In genomic region chr7:37376207-37376606, GRCm38 (mm10) we compare ENCODE assay signal across 19 mouse cellular contexts.
DNase-seq lines count a peak whose midpoint lies in the region; ATAC-seq lines count a peak whose summit lies in the region.
"Had no signal": no experiment of that assay in that cellular context is flagged by ENCODE, and none has a peak within 500 bp of the region (broad histone marks: within the 10 kb centered on the region; RNA-seq: fewer than 3 reads in every experiment).

No protein-coding gene starts in this region.

- H3K9ac ChIP-seq in forebrain, embryonic 11.5 days (ENCODE audit: low read length), result peak overlapping the region; percentile 23; the same call in 1 of the 2 replicates
- H3K9ac ChIP-seq in forebrain, embryonic 14.5 days (ENCODE audit: low read length), result no peak overlapping the region
- H3K9ac ChIP-seq in midbrain, embryonic 12.5 days (replicated peaks), result no peak overlapping the region
- no peak overlapping the region for H3K9ac ChIP-seq in midbrain, embryonic 15.5 days
- H3K9ac ChIP-seq in limb, embryonic 11.5 days (ENCODE audit: low read length), result no peak overlapping the region
- H3K9ac ChIP-seq: liver, embryonic 12.5 days; lung, embryonic 14.5 days had no signal

- DNase-seq in forebrain, embryonic 11.5 days (ENCODE audit: low spot score), result no peak
- no peak for DNase-seq in forebrain, embryonic 14.5 days (ENCODE audit: low spot score)
- DNase-seq in limb, embryonic 11.5 days (ENCODE audit: low spot score), result peak; percentile 68
- DNase-seq in gastrocnemius, postnatal 10 days, result no peak
- DNase-seq in frontal cortex, postnatal 25 days (ENCODE audit: low spot score in 2 of 2), result no peak
- DNase-seq: adrenal gland, postnatal 10 days; cerebellum, adult 8-10 months; gastrocnemius, postnatal 25 days; kidney, adult 8-10 months; kidney, postnatal 36 days; right cerebral cortex, adult 18-20 months; thymus, postnatal 4 days had no signal

- H3K27ac ChIP-seq in forebrain, embryonic 11.5 days (ENCODE audit: low read depth, low read length), result no peak overlapping the region
- H3K27ac ChIP-seq in forebrain, embryonic 14.5 days (ENCODE audit: low read depth, low read length), result no peak overlapping the region
- 0 out of 2 replicates have a peak overlapping the region, but pooled peaks have one; percentile 4 for H3K27ac ChIP-seq in midbrain, embryonic 12.5 days (replicated peaks)
- no peak overlapping the region for H3K27ac ChIP-seq in midbrain, embryonic 15.5 days
- H3K27ac ChIP-seq in limb, embryonic 11.5 days (replicated peaks; ENCODE audit: low read depth, low read length), result no peak overlapping the region; the same call in 1 of the 2 replicates
- H3K27ac ChIP-seq: liver, embryonic 12.5 days; macrophage had no signal

- no peaks in the 10 kb centered on the region for H3K36me3 ChIP-seq in forebrain, embryonic 11.5 days (ENCODE audit: control insufficient read depth, insufficient read depth, low read length)
- H3K36me3 ChIP-seq in forebrain, embryonic 14.5 days (ENCODE audit: control insufficient read depth, insufficient read depth, low read length), result no peaks in the 10 kb centered on the region
- H3K36me3 ChIP-seq in midbrain, embryonic 12.5 days, result no peaks in the 10 kb centered on the region
- H3K36me3 ChIP-seq in midbrain, embryonic 15.5 days (replicated peaks), result no peaks in the 10 kb centered on the region
- H3K36me3 ChIP-seq in limb, embryonic 11.5 days (ENCODE audit: control insufficient read depth, insufficient read depth, low read length), result no peaks in the 10 kb centered on the region
- H3K36me3 ChIP-seq: liver, embryonic 12.5 days had no signal

- no peaks in the 10 kb centered on the region for H3K27me3 ChIP-seq in forebrain, embryonic 11.5 days (ENCODE audit: control insufficient read depth, insufficient read depth, low read length)
- no peaks in the 10 kb centered on the region for H3K27me3 ChIP-seq in forebrain, embryonic 14.5 days (replicated peaks; ENCODE audit: control insufficient read depth, insufficient read depth, low read length)
- peaks cover 12% of the 10 kb centered on the region for H3K27me3 ChIP-seq in midbrain, embryonic 12.5 days
- no peaks in the 10 kb centered on the region for H3K27me3 ChIP-seq in midbrain, embryonic 15.5 days (replicated peaks)
- H3K27me3 ChIP-seq in limb, embryonic 11.5 days (ENCODE audit: control insufficient read depth, insufficient read depth, low read length), result no peaks in the 10 kb centered on the region

- ATAC-seq in forebrain, embryonic 11.5 days (replicated peaks; ENCODE audit: low FRiP score), result no peak
- no peak for ATAC-seq in forebrain, embryonic 14.5 days
- no peak for ATAC-seq in midbrain, embryonic 12.5 days (ENCODE audit: low FRiP score, low read depth)
- no peak for ATAC-seq in midbrain, embryonic 15.5 days (replicated peaks)
- no peak for ATAC-seq in limb, embryonic 11.5 days (ENCODE audit: insufficient number of reproducible peaks, low FRiP score, low TSS enrichment, low read depth)
- ATAC-seq: inflammation-experienced regulatory T-cells, adult 6 months; liver, embryonic 12.5 days had no signal

- 0 out of 2 replicates have a peak overlapping the region, but pooled peaks have one; percentile 15 for H3K4me2 ChIP-seq in forebrain, embryonic 11.5 days (ENCODE audit: low read depth, low read length, severe bottlenecking)
- H3K4me2 ChIP-seq in forebrain, embryonic 14.5 days (ENCODE audit: low read length), result no peak overlapping the region
- H3K4me2 ChIP-seq in midbrain, embryonic 12.5 days (replicated peaks), result no peak overlapping the region
- H3K4me2 ChIP-seq in midbrain, embryonic 15.5 days, result no peak overlapping the region
- H3K4me2 ChIP-seq in limb, embryonic 11.5 days (ENCODE audit: low read depth, severe bottlenecking), result no peak overlapping the region; the same call in 1 of the 2 replicates
- H3K4me2 ChIP-seq: liver, embryonic 12.5 days; lung, embryonic 14.5 days had no signal

- no peaks in the 10 kb centered on the region for H3K9me3 ChIP-seq in forebrain, embryonic 11.5 days (ENCODE audit: control insufficient read depth, low read length)
- H3K9me3 ChIP-seq in forebrain, embryonic 14.5 days (replicated peaks; ENCODE audit: control insufficient read depth, low read length), result no peaks in the 10 kb centered on the region
- H3K9me3 ChIP-seq in midbrain, embryonic 12.5 days, result no peaks in the 10 kb centered on the region
- no peaks in the 10 kb centered on the region for H3K9me3 ChIP-seq in midbrain, embryonic 15.5 days
- no peaks in the 10 kb centered on the region for H3K9me3 ChIP-seq in limb, embryonic 11.5 days (ENCODE audit: control insufficient read depth, low read length)
- H3K9me3 ChIP-seq: liver, embryonic 12.5 days had no signal

- 6% methylated on average over 6 of the region's 6 CpGs for WGBS in forebrain, embryonic 11.5 days
- WGBS in forebrain, embryonic 14.5 days, result 17% methylated on average over 6 of the region's 6 CpGs
- 3% methylated on average over 6 of the region's 6 CpGs for WGBS in midbrain, embryonic 12.5 days
- WGBS in midbrain, embryonic 15.5 days, result 9% methylated on average over 6 of the region's 6 CpGs
- 2% methylated on average over 6 of the region's 6 CpGs for WGBS in limb, embryonic 11.5 days

- H3K4me1 ChIP-seq in forebrain, embryonic 11.5 days (replicated peaks; ENCODE audit: control insufficient read depth, insufficient read depth, low read length), result peaks cover 15% of the 10 kb centered on the region
- H3K4me1 ChIP-seq in forebrain, embryonic 14.5 days (ENCODE audit: control insufficient read depth, insufficient read depth, low read length), result peaks cover 10% of the 10 kb centered on the region; the same call in 1 of the 2 replicates
- peaks cover 35% of the 10 kb centered on the region for H3K4me1 ChIP-seq in midbrain, embryonic 12.5 days
- H3K4me1 ChIP-seq in midbrain, embryonic 15.5 days, result peaks cover 18% of the 10 kb centered on the region
- peaks cover 18% of the 10 kb centered on the region for H3K4me1 ChIP-seq in limb, embryonic 11.5 days (ENCODE audit: control insufficient read depth, insufficient read depth, low read length)
- H3K4me1 ChIP-seq: liver, embryonic 12.5 days had no signal

- no peak overlapping the region for H3K4me3 ChIP-seq in forebrain, embryonic 11.5 days (ENCODE audit: low read depth, low read length)
- H3K4me3 ChIP-seq in forebrain, embryonic 14.5 days (ENCODE audit: low read depth, low read length), result no peak overlapping the region
- no peak overlapping the region for H3K4me3 ChIP-seq in midbrain, embryonic 12.5 days
- no peak overlapping the region for H3K4me3 ChIP-seq in midbrain, embryonic 15.5 days
- no peak overlapping the region for H3K4me3 ChIP-seq in limb, embryonic 11.5 days (ENCODE audit: low read depth, low read length)
- H3K4me3 ChIP-seq: erythroblast, embryonic 14.5 days; liver, embryonic 12.5 days had no signal
